Mouse (Mus musculus): ENCODE measurements around the gene Cdc34. TPM values are rescaled to one million over a fixed set of nuclear protein-coding genes. Genes with fewer than 3 reads are reported as not detected.

Gene Cdc34
- total RNA-seq, 2 experiments from 2014 or later, result 344 to 378 TPM

DNA sequence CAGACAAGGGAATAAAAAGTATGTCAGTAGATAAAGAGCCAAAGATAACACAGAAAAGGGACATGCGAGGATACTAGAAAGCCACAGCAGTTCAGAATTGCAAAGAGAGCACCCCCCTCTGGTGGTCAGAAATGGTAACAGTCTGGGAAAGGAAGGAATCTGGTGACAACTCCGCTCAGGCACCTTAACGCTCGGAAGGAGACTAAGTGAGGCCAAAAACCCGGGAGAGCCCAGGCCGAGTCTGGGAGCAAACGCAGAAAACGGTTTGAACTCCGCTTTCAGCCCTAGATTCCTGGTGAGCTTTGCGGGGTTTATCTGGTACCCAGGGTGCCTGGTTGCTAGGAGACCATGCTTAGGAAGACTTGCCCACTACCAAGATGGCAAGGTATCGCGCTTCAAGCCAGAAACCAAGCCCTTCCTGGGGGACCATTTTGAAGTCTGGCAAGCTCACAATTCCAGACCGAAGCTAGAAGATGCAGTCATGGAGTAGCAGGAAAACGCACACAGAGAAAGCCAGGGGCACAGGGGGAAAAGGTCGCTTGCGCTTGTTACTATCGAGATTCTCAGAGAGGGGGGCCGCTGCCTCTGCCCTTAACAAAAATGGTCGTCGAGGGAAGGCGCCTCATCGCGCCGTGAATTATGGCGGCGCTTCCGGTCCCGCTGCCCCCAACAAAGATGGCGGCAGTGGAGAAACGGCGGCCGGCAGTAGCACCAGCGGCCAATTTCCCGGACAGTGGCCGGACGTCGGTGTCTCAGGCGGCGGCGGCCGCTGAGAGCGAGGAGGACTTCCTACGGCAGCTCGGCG is 13.0 kb upstream of the Cdc34 start, which contains the start of gene Tpgs1:
Tpgs1 (plus strand) TSS at position 599 of the 805 bp plus-strand sequence.
- peak; percentile 81 to 92 for DNase-seq
- intact Hi-C loops (cut with DNase I), result loop anchor here (1.0 kb wide), 1 partner anchor 74 kb away; no protein-coding TSS in a partner anchor

DNA sequence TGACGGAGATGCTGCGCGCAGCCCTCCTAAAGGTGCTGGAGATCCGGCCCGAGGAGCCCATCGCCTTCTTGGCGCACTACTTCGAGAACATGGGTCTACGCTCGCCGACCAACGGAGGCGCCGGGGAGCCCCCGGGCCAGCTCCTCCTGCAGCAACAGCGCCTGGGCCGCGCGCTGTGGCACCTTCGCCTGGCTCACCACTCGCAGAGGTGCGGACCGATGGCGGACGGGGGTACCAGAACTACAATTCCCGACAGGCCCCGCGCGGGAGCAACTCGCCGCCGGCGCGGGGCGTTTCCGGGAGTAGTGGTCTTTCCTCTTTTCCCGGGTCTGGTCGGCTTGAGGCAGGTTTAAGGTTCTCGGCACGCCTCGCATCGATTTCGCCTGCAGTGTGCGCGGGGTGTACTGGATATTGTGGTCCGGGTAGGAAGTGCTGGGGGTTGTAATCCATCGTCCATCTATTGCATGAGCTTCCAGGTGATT is 12.4 kb upstream of the Cdc34 start:
- intact Hi-C loops (cut with DNase I), result no loop called here
- peak; percentile 55 to 70 for DNase-seq

DNA sequence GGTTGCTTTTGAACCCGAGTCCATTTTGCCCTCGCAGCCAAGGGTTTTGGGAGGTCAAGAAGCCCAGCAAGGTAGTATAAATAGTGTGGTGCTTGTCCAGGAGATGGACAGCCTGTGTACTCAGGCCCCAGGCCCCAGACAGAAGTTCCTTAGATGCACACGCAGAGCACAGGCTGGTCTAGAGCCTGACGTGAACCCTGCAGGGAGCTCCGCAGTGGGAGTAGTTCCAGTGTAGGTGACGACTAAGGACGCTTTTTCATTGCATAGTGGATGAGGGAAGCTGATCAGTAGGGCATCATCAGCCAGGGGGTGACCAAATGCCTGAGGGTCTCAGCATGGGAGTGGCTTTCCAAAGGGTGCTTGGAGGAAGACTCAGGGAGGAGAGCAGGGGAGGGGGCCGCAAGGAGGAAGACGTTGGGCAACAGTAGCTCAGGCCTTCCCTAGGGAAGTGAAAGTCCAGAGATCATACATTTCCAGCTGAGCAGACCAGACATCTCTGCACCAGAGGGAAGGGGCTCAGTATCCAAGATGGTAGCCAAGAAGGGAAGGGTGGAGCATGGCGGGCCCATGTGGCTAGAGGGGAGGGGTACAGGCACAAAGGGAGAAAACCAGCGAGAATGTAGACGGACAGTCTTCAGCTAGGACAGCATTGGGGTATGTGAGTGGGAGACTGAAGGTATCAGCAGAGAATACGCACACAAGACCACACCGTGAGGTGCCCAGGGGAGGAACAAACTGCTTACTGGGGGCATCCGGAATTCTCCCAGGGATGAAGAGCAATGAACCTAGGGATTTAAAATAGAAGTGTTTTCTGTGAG is 11.7 kb upstream of the Cdc34 start:
- no peak for DNase-seq
- intact Hi-C loops (cut with DNase I), result no loop called here

DNA sequence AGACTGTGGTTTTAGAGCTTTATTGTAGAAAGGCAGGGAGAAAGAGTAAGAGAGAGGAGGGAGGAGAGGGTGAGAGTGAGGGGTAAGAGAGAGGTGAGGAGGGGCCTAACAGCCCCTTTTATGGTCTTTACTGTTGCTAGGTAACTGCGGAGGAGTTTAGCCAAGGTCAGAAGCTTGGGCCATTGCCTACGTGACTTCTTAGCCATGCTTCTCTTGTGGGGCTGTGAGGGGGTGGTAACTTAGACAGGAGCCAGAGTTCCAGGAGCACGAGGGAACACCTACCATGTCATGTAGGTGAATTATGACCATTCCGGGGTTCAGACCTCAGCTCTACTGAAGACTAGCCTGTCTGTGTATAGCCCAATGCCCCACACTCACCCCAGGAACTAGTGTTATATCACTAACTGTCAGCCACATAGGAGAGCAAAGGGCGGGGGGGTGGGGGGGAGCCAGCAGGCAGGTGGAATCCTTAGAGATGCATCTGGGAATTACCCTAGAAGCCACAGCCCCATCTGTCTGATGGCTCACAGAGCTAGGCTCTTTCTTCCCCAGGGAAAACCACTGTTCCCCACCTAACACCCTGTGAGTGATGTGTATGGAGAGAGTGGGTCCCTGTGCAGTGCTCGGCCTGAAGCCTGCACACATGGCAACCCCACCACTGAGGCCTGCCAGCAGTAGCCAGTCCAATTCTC is 10.5 kb upstream of the Cdc34 start:
- intact Hi-C loops (cut with DNase I), result no loop called here
- DNase-seq, result no peak

DNA sequence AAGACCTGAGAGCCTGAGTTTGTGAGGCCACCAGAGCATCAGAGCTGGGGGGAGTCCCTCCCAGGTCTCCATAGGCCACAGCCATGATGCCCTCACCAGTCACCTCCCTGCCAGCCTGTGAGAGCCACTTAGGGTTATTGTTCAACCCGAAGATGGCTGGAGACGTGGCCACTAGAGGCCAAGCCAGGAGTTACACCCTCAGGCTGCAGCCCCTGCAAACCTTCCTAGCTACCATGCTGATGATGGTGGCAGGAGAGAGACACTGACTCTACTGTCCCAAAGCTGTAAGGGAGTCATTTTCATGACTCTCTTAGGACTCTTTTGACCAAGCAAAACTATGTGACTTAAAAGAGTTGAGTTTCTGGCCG is 9.9 kb upstream of the Cdc34 start:
- no peak for DNase-seq
- intact Hi-C loops (cut with DNase I), result no loop called here

DNA sequence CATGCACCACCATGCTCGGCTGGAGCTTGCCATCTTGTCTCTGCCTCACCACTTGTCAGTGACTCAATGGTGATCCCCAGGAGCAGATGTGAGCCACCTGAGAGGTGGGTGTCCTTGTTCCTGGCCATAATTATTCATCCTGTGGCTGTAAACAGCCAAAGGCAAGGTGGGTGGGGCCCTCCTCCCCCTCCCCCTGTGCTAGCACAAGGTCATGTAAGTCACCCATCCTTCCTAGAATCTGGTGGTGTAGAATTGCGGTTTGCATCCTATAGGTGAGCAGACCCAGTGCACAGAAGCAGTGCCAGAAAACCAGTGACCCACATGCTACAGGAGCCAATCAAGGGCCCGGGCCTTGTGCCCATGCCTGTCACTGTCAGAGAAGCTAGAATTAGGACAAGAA is 8.9 kb upstream of the Cdc34 start:
- DNase-seq, result no peak
- intact Hi-C loops (cut with DNase I), result no loop called here

DNA sequence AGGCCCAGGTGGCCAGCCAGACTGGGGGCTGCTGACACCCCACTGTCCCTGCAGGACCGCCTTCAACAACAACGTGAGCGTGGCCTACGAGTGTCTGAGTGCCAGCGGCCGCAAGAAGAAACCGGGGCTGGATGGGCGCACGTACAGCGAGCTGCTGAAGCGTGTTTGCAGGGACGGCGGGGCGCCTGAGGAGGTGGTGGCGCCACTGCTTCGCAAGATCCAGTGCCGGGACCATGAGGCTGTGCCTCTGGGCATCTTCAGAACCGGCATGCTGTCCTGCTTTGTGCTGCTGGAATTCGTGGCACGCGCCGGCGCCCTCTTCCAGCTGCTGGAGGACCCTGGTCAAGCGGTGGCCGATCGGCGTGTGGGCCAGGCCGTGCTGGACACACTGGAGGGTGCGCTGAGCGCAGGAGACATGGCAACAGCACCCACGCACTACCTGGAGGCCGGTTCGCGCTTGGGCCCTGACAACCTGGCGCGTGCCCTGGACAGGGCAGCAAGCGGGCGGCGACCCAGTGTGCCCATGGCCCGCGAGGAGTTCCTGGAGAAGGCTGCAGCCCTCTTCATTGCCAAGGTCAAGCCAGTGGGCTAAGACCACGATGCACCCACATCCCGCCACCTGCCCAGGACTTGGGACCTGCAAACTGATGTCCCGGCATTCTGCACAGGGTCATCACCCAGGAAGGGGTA is 6.5 kb upstream of the Cdc34 start:
- intact Hi-C loops (cut with DNase I), result no loop called here
- DNase-seq, result no peak

DNA sequence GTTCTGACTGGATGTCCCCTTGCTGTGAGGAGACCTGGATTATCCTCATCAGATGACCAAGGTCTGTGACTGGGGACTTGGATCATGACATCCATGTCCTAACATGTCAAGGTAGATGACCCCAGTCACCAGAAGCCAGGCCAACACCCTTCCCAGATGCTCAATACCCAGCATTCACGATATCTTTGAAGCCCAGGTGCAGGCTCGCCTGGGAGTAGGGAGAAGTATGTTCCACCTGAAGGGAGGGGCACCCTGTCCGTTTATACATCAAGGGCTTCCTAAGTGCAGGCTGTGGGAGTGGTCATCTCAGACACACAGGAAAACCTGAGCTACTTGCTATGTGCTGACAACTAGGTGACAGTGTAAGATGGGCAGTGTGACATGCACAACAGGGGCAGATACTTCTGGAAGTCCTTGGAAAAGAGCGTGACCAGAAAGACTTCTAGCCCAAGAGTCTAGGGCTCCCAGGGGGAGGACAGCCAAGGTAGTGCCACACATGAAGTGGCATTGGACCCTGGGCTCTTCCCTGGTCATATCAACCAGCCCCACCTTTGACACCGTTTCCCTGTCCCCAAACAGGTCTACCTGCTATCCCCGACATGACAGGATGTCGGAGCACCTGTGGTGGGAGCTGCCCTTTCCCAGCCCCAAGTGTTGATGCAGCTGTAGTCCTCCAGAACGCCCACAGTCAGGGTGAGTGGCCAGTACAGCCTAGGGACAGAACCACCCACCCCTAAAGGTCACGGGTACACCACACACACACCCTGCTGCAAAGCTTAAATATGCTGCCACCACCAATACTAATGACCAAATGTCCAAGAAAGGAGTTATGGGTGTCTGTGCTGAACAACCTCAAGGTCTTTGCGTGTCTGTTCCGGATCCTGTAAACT is 1.1 kb upstream of the Cdc34 start:
- no peak for DNase-seq
- intact Hi-C loops (cut with DNase I), result no loop called here

DNA sequence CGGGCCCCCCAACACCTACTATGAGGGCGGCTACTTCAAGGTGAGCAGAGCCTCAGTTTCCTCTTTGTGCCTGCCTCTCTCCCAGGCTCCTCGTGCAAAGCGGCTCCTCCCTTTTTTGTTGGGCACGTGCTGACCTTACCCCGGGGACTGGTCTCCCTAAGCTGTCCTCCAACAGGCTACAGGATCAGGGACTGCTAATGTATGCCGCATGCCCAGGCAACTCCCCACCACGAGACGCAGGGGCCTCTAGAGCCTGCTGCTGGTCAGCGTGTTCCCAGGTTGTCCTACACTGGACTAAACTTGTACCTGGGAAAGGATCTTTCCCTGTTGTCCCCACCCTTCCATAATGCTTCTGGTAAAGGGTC is 538 bp downstream of the Cdc34 start:
- intact Hi-C loops (cut with DNase I), result no loop called here
- no peak for DNase-seq

DNA sequence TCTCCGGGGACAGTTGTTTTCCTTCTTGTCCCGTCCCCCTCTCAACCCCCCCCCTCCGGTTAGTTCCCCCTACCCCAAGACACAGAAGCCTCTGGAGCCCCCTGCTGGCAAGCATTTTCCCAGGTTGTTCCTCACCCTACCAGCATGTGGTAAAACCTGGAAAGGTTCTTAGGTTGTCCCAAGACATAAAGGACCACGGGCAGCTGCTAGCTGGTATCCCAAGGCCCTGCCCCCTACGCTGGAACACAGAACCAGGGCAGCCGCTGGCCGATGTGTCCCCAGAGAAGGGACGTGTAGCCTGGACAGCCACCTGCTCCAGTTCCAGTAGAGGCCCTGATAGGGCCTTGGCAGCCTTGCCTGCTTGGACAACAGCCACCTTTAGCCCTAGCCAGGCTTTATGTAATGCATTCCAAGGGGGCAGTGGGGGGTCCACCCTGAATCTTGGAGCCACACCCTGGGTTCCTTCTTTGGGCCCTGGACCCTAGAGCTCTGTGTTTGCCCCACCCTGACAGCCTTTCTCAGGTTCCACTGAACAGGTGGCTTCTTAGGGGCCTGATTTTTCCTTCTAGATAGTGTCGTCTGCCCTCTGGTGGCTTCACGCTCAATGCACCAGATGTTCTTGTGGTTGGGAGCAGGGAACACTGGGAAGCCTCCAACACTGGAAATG is 1.1 kb downstream of the Cdc34 start:
- intact Hi-C loops (cut with DNase I), result no loop called here
- peak; percentile 56 to 66 for DNase-seq

DNA sequence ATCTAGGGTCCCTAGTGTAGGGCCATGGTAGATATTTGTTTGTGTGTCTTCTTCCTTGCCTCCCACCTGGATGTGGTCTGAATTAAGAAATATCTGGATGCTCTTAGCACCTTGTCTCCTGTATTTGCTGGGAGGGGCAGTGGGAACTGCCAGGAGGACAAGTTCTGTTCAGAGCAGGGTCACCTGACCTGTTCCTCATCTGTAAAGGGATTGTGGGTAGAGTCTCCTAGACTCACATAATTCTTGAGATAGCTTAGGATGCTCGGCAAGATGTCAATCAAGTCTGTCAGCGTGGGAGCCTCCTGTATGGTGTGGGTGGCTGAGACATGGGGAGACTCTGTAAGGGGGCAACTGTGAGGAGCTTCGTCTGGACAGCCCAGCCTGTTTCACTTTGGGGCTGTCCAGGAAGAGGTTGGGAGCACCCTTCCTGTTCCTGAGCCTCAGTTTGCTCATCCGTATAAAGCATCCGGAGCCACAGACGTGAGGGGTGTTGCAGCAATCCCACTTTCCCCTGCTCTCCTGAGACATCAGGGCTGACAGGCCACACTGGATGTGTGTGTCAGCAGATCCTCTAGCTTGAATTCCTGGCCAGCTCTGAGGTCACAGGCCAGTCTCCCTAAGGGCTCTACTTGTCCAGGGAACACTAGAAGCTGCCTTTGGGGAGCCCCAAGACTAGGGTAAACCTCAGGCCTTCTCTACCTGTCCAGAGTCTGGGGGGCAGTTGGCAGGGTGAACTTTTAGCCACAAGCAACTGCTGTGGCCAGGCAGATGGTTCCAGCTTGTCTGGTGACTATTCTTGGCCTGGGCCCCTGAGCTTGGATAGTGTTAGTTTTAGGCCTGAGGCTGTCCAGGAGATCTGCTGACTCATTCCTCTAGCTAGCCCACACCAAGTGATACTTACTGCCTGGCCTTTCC is 2.0 kb downstream of the Cdc34 start:
- DNase-seq, result peak; percentile 60 to 66
- intact Hi-C loops (cut with DNase I), result no loop called here

DNA sequence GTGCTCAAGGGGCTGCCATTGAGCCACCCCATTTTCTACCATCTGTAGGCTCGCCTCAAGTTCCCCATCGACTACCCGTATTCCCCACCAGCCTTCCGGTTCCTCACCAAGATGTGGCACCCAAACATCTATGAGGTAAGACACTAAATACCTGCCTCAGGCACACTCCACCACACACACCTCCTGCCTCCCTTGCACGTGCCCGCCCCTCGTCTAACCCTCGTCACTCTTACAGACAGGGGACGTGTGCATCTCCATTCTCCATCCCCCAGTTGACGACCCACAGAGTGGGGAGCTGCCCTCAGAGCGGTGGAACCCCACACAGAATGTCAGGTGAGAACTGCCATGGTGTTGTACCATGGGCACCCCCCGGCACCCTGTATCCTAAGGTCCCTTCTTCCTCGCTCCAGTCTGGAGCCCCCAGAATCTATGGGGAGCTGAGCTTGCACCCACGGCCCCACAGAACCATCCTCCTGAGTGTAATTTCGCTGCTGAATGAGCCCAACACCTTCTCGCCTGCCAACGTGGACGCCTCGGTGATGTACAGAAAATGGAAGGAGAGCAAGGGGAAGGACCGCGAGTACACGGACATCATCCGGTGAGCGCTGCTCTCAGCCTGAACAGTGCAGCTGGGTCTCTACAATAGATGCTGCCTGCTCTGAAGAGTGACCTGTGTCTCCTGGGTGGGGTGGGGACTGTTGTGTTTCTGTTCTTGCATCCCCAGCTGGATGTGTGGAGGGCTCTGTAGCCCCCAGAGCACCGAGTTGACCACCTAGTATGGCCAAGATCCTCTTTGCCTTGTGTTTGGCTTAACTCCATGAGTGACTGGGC is 3.0 kb downstream of the Cdc34 start:
- intact Hi-C loops (cut with DNase I), result no loop called here
- DNase-seq, result no peak

DNA sequence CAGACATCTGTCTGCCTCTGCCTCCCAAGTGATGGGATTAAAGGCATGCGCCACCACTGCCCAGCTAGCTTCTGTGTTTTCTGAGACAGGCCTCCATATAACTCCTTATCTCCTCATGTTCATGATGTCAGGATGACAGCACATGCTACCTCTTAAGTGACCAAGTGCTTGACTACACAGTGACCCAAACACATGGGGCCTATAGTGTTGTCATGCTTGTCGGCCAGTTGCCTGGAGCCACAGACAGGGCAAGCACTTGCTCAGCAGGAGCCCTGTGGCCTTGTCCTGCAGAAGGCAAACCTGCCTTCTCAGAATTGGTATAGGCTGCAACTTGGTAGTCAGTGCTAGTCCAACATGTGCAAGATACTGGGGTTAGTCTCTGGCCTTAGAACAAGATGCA is 4.2 kb downstream of the Cdc34 start:
- no peak for DNase-seq
- intact Hi-C loops (cut with DNase I), result no loop called here

DNA sequence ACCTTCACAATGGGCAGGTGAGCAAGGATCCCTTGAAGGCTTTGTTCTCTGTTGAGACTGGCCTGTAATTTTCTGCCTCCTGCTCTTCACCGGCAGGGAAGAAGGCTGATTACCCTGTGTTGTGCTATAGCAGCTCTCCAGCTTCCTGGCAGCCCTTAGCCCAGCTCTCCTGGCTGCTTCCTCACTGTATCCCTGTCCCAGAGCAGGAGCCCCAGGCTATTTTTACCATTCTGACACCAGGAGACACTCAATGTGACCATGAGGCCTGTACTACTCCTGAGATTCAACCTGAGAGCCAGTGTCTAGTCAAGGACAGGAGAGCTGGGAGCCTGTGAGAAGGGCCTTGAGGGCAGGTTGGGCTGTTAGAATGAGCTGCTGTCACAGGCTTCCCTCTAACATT is 4.7 kb downstream of the Cdc34 start:
- DNase-seq, result no peak
- intact Hi-C loops (cut with DNase I), result no loop called here

DNA sequence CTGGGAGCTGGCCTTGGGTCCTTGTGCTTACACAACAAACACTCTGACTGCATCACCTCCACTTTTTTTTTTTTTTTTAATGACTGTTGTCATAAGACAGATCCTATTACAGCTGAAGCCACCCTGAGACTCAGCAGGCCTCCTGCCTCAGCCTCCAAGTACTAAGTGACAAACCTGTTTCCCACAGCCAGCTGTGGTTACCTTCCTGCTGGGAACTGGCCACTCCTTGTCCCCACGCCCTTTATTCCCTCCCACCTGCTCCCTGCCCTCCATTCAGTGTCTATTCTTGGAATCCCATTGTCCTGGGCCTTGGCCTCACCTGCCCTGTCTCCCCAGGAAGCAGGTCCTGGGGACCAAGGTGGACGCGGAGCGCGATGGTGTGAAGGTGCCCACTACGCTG is 5.5 kb downstream of the Cdc34 start:
- DNase-seq, result no peak
- intact Hi-C loops (cut with DNase I), result no loop called here

DNA sequence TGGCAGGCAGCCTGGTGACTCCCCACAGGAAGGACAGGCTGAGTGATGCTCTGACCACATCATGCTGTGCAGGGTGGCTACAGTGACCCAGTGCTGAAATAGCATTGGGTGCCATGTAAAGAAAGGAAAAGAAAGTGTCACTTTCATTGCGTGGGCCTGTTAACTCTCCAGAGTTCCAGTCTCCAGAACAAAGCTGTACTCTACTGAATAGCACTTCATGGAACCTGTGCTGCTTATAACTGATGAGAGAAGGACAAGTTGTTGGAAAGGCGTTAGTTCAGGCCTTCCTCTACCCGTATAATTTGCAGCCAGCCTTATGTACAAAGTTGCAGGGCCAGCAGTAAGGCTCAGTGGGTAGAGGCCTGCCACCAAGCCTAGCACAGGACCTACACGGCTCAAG is 6.7 kb downstream of the Cdc34 start, which contains the start of gene Gzmm:
Gzmm (plus strand) TSS at position 301 of the 400 bp plus-strand sequence.
- no peak for DNase-seq
- intact Hi-C loops (cut with DNase I), result no loop called here

DNA sequence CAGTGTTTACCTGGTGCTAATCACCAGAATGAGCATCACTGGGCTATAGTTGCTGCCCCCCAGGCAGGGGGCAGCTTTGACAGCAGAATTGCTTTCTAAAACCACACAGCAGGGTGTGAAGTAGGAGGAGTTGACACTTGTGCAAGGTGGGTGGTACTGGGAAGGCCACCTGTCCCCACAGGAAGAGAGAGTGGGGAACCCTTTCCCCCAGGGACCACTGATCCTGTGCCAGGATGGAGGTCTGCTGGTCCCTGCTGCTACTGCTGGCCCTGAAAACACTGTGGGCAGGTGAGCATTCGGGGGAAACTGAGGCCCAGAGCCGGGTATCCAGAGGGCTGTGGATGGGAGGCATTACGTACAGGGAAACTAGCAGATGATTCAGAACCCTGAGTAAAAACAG is 7.2 kb downstream of the Cdc34 start:
- intact Hi-C loops (cut with DNase I), result no loop called here
- no peak for DNase-seq
